Mouse (Mus musculus): ENCODE data around the gene Smyd3. TPM values are rescaled to one million over a fixed set of nuclear protein-coding genes. Genes with fewer than 3 reads are reported as not detected.

Smyd3 gene
- total and polyA plus RNA-seq, 2 experiments = 1.4 to 7.0 TPM

DNA sequence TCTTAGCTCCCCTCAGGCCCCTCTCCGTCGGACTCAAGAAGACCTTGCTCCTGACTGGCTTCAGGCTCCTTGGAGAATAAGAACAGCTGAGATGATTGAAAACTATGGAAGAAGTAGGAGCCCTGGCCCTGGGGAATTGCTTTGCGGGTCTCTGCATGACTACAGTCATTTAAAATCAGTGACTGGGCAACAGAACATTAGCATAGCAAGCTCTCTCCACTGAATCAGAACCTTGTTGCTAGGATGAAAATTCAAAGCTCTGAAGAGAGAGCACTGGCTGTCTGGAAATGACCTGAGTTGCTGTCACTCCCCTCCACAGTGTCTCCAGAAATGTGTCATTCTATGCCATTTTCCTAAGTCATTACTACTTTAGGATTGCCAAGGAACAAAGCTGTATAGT, 357.1 kb downstream of the Smyd3 start:
- no peak for DNase-seq (ENCODE audit: extremely low read depth, low read depth, low spot score)
- H3K4me1 ChIP-seq (ENCODE audit: control insufficient read depth, insufficient read depth, low read length) = no peaks in the 10 kb centered on the region
- no peak for TF ChIP-seq CTCF (IDR thresholded peaks at IDR 0.05; ENCODE audit: low read depth, low read length)
- no peak for TF ChIP-seq POLR2A (IDR thresholded peaks at IDR 0.05; ENCODE audit: extremely low read depth, insufficient read depth, low read length)
- no peak overlapping the region for H3K4me3 ChIP-seq (ENCODE audit: insufficient read depth, low read depth, low read length)
- H3K79me2 ChIP-seq (ENCODE audit: control insufficient read depth, insufficient read depth, low read length) = no peaks in the 10 kb centered on the region
- no peaks in the 10 kb centered on the region for H3K36me3 ChIP-seq (ENCODE audit: control insufficient read depth, insufficient read depth, low read length)
- no peak overlapping the region for H3K9ac ChIP-seq (ENCODE audit: low read depth, low read length)
- no peaks in the 10 kb centered on the region for H3K27me3 ChIP-seq (ENCODE audit: control insufficient read depth, insufficient read depth, low read length)
- 93% methylated on average over 3 of the region's 3 CpGs for WGBS
- no peak overlapping the region for H3K27ac ChIP-seq (replicated peaks; ENCODE audit: insufficient read depth, low read depth, low read length)

DNA sequence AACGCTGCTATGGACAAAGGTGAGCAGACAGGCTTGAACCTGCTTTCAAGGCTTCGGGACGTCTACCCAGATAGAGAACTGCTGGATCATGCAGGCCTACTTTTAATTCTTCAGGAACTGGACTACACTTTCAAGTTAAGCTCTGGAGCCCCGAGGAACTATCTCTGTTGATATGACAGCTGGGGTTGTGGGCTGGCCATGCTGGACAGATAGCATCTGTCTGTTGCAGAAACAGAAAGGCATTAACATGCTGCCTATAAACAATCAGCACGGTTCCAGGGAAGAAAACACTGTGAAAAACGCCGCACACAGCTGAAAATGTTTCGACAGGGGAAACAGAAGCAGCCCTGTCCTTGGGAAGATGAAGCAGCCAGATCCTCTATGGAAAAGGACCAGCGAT, 365.5 kb downstream of the Smyd3 start:
- no peaks in the 10 kb centered on the region for H3K79me2 ChIP-seq (ENCODE audit: control insufficient read depth, insufficient read depth, low read length)
- no peaks in the 10 kb centered on the region for H3K4me1 ChIP-seq (ENCODE audit: control insufficient read depth, insufficient read depth, low read length)
- no peak overlapping the region for H3K4me3 ChIP-seq (ENCODE audit: insufficient read depth, low read depth, low read length)
- no peak for DNase-seq (ENCODE audit: extremely low read depth, low read depth, low spot score)
- WGBS = 79% methylated on average over 9 of the region's 9 CpGs
- no peaks in the 10 kb centered on the region for H3K36me3 ChIP-seq (ENCODE audit: control insufficient read depth, insufficient read depth, low read length)
- no peaks in the 10 kb centered on the region for H3K27me3 ChIP-seq (ENCODE audit: control insufficient read depth, insufficient read depth, low read length)
- no peak overlapping the region for H3K27ac ChIP-seq (replicated peaks; ENCODE audit: insufficient read depth, low read depth, low read length)
- TF ChIP-seq POLR2A (IDR thresholded peaks at IDR 0.05; ENCODE audit: extremely low read depth, insufficient read depth, low read length) (no peak), CTCF (IDR thresholded peaks at IDR 0.05; ENCODE audit: low read depth, low read length) (no peak)
- no peak overlapping the region for H3K9ac ChIP-seq (ENCODE audit: low read depth, low read length)

DNA sequence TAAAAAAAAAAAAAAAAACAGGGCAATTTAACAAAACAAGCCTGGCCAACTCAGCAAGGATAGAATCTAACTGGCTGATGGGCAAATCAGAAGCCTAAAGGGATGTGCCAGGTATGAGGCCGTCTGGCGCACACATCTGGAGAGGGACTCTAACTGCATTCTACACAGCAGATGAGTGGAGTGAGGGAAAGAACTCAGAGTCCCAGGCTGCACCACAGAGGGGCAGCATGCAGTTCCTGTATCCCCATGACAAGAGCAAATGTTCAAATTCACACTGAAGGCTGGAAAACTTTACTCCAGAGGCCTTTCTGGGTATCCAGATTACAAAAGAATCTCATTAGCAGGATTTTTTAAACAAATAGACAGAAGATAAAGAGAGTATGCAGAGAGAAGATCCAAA, 366.6 kb downstream of the Smyd3 start:
- no peaks in the 10 kb centered on the region for H3K27me3 ChIP-seq (ENCODE audit: control insufficient read depth, insufficient read depth, low read length)
- DNase-seq (ENCODE audit: extremely low read depth, low read depth, low spot score) = no peak
- no peaks in the 10 kb centered on the region for H3K4me1 ChIP-seq (ENCODE audit: control insufficient read depth, insufficient read depth, low read length)
- TF ChIP-seq POLR2A (IDR thresholded peaks at IDR 0.05; ENCODE audit: extremely low read depth, insufficient read depth, low read length) (no peak), CTCF (IDR thresholded peaks at IDR 0.05; ENCODE audit: low read depth, low read length) (no peak)
- no peak overlapping the region for H3K27ac ChIP-seq (replicated peaks; ENCODE audit: insufficient read depth, low read depth, low read length)
- H3K36me3 ChIP-seq (ENCODE audit: control insufficient read depth, insufficient read depth, low read length) = no peaks in the 10 kb centered on the region
- no peak overlapping the region for H3K9ac ChIP-seq (ENCODE audit: low read depth, low read length)
- H3K79me2 ChIP-seq (ENCODE audit: control insufficient read depth, insufficient read depth, low read length) = no peaks in the 10 kb centered on the region
- H3K4me3 ChIP-seq (ENCODE audit: insufficient read depth, low read depth, low read length) = no peak overlapping the region
- WGBS = 97% methylated on average over 2 of the region's 2 CpGs

DNA sequence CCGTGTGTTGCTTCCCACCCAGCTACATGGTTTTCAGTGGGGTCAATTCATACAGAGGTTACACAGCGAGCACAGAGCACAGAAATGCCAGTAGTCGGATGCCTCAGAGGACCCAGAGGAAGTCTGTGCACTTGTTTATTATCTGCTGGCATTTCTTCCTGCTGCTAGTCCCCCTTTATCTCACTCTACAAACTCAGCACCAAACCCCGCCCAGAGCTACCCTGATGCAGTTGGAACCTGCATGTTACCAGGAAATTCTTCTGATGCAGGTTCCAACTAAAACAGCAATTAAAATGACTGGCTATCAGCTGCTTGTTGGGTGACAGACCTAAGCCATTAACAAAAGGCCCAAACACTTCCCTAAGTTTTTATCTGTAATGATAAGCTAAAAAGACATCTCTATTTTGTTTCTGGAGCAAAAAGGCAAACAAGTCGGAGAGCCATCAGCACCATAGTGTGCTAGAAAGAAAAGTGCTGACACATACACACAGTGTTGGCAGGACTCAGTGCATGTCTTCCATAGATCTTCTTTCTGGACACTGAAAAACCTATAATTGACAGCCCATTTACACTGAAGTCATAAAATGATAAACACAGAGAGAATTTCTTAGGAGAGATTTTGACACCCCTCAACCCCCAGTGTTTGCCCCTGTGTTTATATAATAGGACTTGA, 368.2 kb downstream of the Smyd3 start:
- H3K27ac ChIP-seq (replicated peaks; ENCODE audit: insufficient read depth, low read depth, low read length) = no peak overlapping the region
- H3K9ac ChIP-seq (ENCODE audit: low read depth, low read length) = no peak overlapping the region
- 57% methylated on average over 5 of the region's 5 CpGs for WGBS
- H3K4me3 ChIP-seq (ENCODE audit: insufficient read depth, low read depth, low read length) = no peak overlapping the region
- no peaks in the 10 kb centered on the region for H3K27me3 ChIP-seq (ENCODE audit: control insufficient read depth, insufficient read depth, low read length)
- no peaks in the 10 kb centered on the region for H3K79me2 ChIP-seq (ENCODE audit: control insufficient read depth, insufficient read depth, low read length)
- DNase-seq (ENCODE audit: extremely low read depth, low read depth, low spot score) = no peak
- TF ChIP-seq CTCF (IDR thresholded peaks at IDR 0.05; ENCODE audit: low read depth, low read length) = no peak
- no peaks in the 10 kb centered on the region for H3K4me1 ChIP-seq (ENCODE audit: control insufficient read depth, insufficient read depth, low read length)
- no peaks in the 10 kb centered on the region for H3K36me3 ChIP-seq (ENCODE audit: control insufficient read depth, insufficient read depth, low read length)

DNA sequence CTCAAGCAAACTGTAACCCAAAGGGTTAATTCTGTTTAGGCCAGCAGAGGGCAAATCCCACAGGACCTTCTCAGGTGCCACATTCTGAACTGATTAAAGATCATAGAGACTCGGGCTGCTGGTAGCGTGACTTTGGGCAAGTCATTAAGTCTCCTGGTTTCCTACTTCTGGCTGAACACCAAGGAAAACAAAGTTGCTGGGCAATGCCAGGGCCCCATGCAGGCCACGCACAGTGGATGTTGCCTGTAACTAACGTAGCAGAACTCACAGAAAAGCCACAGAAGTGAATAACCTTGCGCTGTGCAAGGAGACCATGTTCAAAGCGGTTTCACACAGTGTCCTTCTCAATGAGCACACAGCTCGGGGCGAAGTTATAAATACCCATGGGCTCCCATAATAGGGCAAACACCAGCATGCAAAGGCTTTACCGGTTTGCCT, 371.1 kb downstream of the Smyd3 start:
- no peaks in the 10 kb centered on the region for H3K27me3 ChIP-seq (ENCODE audit: control insufficient read depth, insufficient read depth, low read length)
- no peak overlapping the region for H3K9ac ChIP-seq (ENCODE audit: low read depth, low read length)
- H3K79me2 ChIP-seq (ENCODE audit: control insufficient read depth, insufficient read depth, low read length) = no peaks in the 10 kb centered on the region
- WGBS = 68% methylated on average over 9 of the region's 9 CpGs
- no peak overlapping the region for H3K27ac ChIP-seq (replicated peaks; ENCODE audit: insufficient read depth, low read depth, low read length)
- no peak for TF ChIP-seq CTCF (IDR thresholded peaks at IDR 0.05; ENCODE audit: low read depth, low read length)
- TF ChIP-seq POLR2A (IDR thresholded peaks at IDR 0.05; ENCODE audit: extremely low read depth, insufficient read depth, low read length) = no peak
- H3K4me3 ChIP-seq (ENCODE audit: insufficient read depth, low read depth, low read length) = no peak overlapping the region
- no peaks in the 10 kb centered on the region for H3K36me3 ChIP-seq (ENCODE audit: control insufficient read depth, insufficient read depth, low read length)
- DNase-seq (ENCODE audit: extremely low read depth, low read depth, low spot score) = peak; percentile 7
- no peaks in the 10 kb centered on the region for H3K4me1 ChIP-seq (ENCODE audit: control insufficient read depth, insufficient read depth, low read length)

DNA sequence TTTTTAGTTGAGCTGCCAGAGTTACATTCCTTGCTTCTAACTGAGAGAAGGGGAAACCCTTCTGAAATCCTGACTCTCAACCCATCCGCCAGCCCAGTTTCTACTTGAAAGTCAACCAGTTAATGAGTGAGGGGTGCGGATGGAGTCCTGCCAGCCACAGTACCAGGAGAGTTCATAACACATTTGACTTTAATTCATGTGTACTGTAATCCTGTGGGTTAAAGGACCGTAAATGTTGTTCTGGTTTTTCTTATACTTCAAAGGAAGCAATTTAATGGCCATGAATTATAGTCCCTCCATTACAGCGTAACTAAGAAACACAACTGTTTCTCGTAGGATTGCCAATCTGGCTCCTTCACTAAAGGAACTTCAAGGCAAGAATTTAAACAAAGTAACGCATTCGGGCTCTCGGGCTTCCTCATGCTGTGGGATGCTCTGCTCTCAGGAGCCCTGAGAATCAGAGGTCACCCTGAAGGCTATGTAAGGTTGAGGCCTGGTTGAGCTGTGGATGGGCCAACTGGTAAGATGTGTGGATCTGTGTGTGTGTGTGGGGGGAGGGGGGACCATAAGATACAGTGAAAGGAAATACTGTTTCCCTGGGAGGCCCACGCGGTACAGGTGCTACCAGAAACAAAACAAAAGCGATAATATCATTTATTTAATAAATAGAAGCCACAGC, 374.5 kb downstream of the Smyd3 start:
- TF ChIP-seq POLR2A (IDR thresholded peaks at IDR 0.05; ENCODE audit: extremely low read depth, insufficient read depth, low read length) = no peak
- no peak for TF ChIP-seq CTCF (IDR thresholded peaks at IDR 0.05; ENCODE audit: low read depth, low read length)
- H3K4me1 ChIP-seq (ENCODE audit: control insufficient read depth, insufficient read depth, low read length) = no peaks in the 10 kb centered on the region

More for the DNA sequence above, 374.5 kb downstream of the Smyd3 start:
- no peak overlapping the region for H3K9ac ChIP-seq (ENCODE audit: low read depth, low read length)
- DNase-seq (ENCODE audit: extremely low read depth, low read depth, low spot score) = no peak
- no peaks in the 10 kb centered on the region for H3K79me2 ChIP-seq (ENCODE audit: control insufficient read depth, insufficient read depth, low read length)
- 93% methylated on average over 11 of the region's 11 CpGs for WGBS
- no peaks in the 10 kb centered on the region for H3K36me3 ChIP-seq (ENCODE audit: control insufficient read depth, insufficient read depth, low read length)
- H3K27me3 ChIP-seq (ENCODE audit: control insufficient read depth, insufficient read depth, low read length) = no peaks in the 10 kb centered on the region
- H3K27ac ChIP-seq (replicated peaks; ENCODE audit: insufficient read depth, low read depth, low read length) = no peak overlapping the region
- no peak overlapping the region for H3K4me3 ChIP-seq (ENCODE audit: insufficient read depth, low read depth, low read length)

All from liver, adult 2 months (tissue).